Mouse (Mus musculus): ENCODE measurements at regions not wholly inside any gene's neighbourhood (a gene's known extent, or its start where the extent isn't known, plus 50 kb on each side); places are given as distances from the start of the nearest gene placed in this dataset.

DNA sequence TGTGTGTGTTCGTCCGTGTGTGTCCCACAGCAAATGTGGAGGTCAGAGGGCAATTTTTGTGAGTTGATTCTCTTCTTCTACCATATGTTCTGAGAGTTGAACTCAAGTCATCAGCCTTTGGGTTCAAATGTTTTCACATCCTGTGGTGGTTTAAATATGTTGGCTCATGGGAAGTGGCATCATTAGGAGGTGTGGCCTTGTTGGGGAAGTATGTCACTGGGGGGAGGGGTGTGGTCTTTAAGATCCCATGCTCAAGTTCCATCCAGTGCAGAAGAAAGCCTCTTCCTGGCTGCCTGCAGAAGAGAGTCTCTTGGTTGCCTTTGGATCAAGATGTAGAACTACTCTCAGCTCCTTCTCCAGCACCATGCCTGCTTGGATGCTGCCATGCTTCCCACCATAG lies 78.1 kb downstream of the Cd24a start:
- no peak overlapping the region for H3K4me2 ChIP-seq
- no peak overlapping the region for H3K9ac ChIP-seq
- no peak overlapping the region for H3K27ac ChIP-seq (ENCODE audit: poor library complexity, severe bottlenecking)
- 83% methylated on average over 2 of the region's 2 CpGs for whole genome bisulfite sequencing
- no peaks in the 10 kb centered on the region for H3K36me3 ChIP-seq
- H3K4me1 ChIP-seq (replicated peaks), result peaks cover 16% of the 10 kb centered on the region
- no peak overlapping the region for H3K4me3 ChIP-seq
- H3K27me3 ChIP-seq (replicated peaks), result no peaks in the 10 kb centered on the region
- no peak for ATAC-seq (ENCODE audit: insufficient number of reproducible peaks, low FRiP score)
- peaks cover 4% of the 10 kb centered on the region; the same call in 1 of the 2 replicates for H3K9me3 ChIP-seq (replicated peaks)

DNA sequence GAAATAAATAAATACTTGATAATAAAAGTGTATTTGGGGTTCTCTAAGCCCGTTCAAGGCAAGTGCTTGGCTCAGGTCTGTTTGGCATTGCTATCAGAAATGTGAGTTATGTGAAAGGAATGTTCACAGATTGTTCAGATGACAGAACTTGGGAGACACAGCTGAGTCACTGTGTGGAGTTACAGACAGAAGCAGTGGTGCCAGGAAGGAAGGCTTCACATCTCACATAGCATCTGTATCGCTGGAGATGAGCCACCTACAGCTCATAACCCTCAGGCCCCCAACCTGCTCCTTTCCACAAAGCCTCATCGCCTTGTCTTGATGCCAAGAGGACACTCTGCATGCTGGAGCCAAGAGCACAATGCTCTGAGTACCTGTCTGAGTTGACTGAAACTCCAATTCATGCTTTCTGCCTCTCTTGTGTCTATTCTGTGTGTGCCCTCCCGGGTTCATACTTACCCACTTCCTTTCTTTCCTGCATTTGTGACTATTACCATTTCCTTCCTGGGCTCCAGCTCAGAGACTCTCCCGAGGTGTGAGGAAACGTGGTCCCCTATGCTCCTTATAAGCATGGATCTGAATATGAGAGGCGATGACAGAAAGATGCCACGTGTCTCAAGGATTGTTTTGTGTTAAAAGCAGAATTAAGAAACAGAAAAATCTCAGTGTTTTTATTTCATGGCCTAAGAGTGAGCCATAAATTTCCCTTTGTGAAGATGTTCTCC lies 79.6 kb downstream of the Cd24a start:
- Histone ChIP-seq H3K4me1 (replicated peaks) (peaks cover 16% of the 10 kb centered on the region), H3K27ac (ENCODE audit: poor library complexity, severe bottlenecking) (no peak overlapping the region), H3K9ac (no peak overlapping the region), H3K4me2 (no peak overlapping the region), H3K4me3 (no peak overlapping the region), H3K27me3 (replicated peaks) (no peaks in the 10 kb centered on the region), H3K9me3 (replicated peaks) (peaks cover 4% of the 10 kb centered on the region; the same call in 1 of the 2 replicates), H3K36me3 (no peaks in the 10 kb centered on the region)
- ATAC-seq (ENCODE audit: insufficient number of reproducible peaks, low FRiP score), result no peak
- 68% methylated on average over 8 of the region's 8 CpGs for WGBS

- Histone ChIP-seq H3K4me3 (no peak overlapping the region), H3K36me3 (no peaks in the 10 kb centered on the region), H3K27me3 (replicated peaks) (no peaks in the 10 kb centered on the region), H3K4me1 (replicated peaks) (peaks cover 16% of the 10 kb centered on the region), H3K9me3 (replicated peaks) (peaks cover 4% of the 10 kb centered on the region; the same call in 1 of the 2 replicates), H3K4me2 (no peak overlapping the region), H3K9ac (no peak overlapping the region), H3K27ac (ENCODE audit: poor library complexity, severe bottlenecking) (no peak overlapping the region)
- ATAC-seq (ENCODE audit: insufficient number of reproducible peaks, low FRiP score), result no peak
- WGBS, result 58% methylated on average over 1 of the region's 1 CpGs
These were observed 80.1 kb downstream of the Cd24a start for GRCm38 (mm10) chr10:43658226-43658593.

- H3K27me3 ChIP-seq (replicated peaks), result no peaks in the 10 kb centered on the region
- 39% methylated on average over 4 of the region's 4 CpGs for WGBS
- no peaks in the 10 kb centered on the region for H3K36me3 ChIP-seq
- no peaks in the 10 kb centered on the region for H3K9me3 ChIP-seq (replicated peaks)
- H3K4me3 ChIP-seq, result no peak overlapping the region
- H3K9ac ChIP-seq, result no peak overlapping the region
- H3K4me1 ChIP-seq (replicated peaks), result peaks cover 18% of the 10 kb centered on the region
- H3K27ac ChIP-seq (ENCODE audit: poor library complexity, severe bottlenecking), result no peak overlapping the region
- H3K4me2 ChIP-seq, result no peak overlapping the region
- no peak for ATAC-seq (ENCODE audit: insufficient number of reproducible peaks, low FRiP score)
These were observed 86.8 kb downstream of the Cd24a start for GRCm38 (mm10) chr10:43664844-43665243.

GRCm38 (mm10) chr10:43666262-43667085 lies 88.4 kb downstream of the Cd24a start:
- ATAC-seq (ENCODE audit: insufficient number of reproducible peaks, low FRiP score), result peak; percentile 79; the same call in 1 of the 2 replicates
- Histone ChIP-seq H3K4me1 (replicated peaks) (peaks cover 22% of the 10 kb centered on the region), H3K36me3 (no peaks in the 10 kb centered on the region), H3K9me3 (replicated peaks) (no peaks in the 10 kb centered on the region), H3K4me2 (peak overlapping the region; percentile 53), H3K9ac (no peak overlapping the region), H3K27me3 (replicated peaks) (no peaks in the 10 kb centered on the region), H3K4me3 (no peak overlapping the region), H3K27ac (ENCODE audit: poor library complexity, severe bottlenecking) (no peak overlapping the region)
- WGBS, result 70% methylated on average over 9 of the region's 9 CpGs

DNA sequence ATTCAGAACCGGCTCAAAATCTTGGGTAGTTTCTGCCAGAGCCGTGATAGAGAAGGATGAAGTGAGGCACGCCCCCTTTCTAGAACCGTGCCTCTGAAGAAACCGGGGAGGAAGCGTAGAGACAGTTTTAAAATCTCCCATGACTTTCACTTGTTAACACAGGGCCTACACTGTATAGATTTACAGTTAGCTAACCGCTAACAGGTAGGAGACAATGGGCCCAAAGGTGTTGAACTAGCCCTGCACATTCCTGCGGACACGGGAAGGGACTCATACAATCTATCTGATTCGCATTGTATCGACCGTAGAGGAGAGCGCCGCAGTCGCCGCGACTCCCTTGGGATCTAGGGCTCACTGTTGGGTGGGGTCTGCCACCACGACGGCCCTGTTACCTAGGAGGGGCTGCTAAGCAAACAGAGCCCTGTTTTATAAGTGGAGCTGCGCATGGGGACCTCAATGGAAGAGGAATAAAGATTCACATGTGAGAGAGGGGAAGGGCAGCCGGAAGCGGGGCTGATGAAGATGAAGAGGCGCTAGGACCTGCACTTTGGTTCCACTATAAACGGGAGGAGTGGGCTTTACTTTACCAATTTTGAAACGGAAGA lies 89.1 kb downstream of the Cd24a start:
- peak overlapping the region; percentile 19; the same call in 1 of the 2 replicates for H3K4me3 ChIP-seq
- peaks cover 22% of the 10 kb centered on the region for H3K4me1 ChIP-seq (replicated peaks)
- H3K4me2 ChIP-seq, result peak overlapping the region; percentile 53
- ATAC-seq (ENCODE audit: insufficient number of reproducible peaks, low FRiP score), result 0 out of 2 replicates have a peak, but pooled peaks have one; percentile 55
- no peak overlapping the region for H3K27ac ChIP-seq (ENCODE audit: poor library complexity, severe bottlenecking)
- H3K9ac ChIP-seq, result no peak overlapping the region
- no peaks in the 10 kb centered on the region for H3K9me3 ChIP-seq (replicated peaks)
- no peaks in the 10 kb centered on the region for H3K27me3 ChIP-seq (replicated peaks)
- H3K36me3 ChIP-seq, result no peaks in the 10 kb centered on the region
- WGBS, result 52% methylated on average over 25 of the region's 25 CpGs

DNA sequence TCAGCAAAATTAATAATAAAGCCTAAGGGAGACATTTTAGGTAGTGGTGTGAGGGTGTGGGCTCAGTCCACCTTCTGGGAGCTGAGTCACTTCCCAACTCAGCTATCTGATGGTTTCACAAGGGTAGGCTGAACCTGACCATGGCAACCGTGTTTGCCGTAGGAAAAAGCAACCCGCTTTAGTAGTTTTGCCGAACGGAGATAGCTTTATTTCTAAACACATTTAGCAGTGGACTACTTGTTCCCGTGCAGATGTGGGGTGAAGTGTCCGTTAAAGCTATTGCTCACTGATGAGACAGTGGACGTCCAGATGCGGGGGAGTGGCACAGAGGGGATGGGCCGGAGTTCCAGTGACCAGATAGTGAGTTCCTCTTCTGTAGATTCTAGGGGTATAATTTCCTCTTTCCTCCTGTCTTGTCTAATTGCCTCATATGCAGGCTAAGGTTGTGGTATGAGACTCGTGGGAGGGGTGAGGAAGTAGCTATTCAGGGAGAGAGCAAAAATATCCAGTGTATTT lies 89.7 kb downstream of the Cd24a start:
- peak overlapping the region; percentile 53 for H3K4me2 ChIP-seq
- WGBS, result 61% methylated on average over 11 of the region's 11 CpGs

GRCm38 (mm10) chr10:43669471-43669870 lies 91.4 kb downstream of the Cd24a start:
- Histone ChIP-seq H3K27me3 (replicated peaks) (no peaks in the 10 kb centered on the region), H3K4me2 (no peak overlapping the region), H3K9me3 (replicated peaks) (no peaks in the 10 kb centered on the region), H3K36me3 (no peaks in the 10 kb centered on the region), H3K27ac (ENCODE audit: poor library complexity, severe bottlenecking) (no peak overlapping the region), H3K9ac (no peak overlapping the region), H3K4me3 (no peak overlapping the region), H3K4me1 (replicated peaks) (peaks cover 22% of the 10 kb centered on the region)
- ATAC-seq (ENCODE audit: insufficient number of reproducible peaks, low FRiP score), result no peak
- WGBS, result 36% methylated on average over 5 of the region's 5 CpGs

More for the DNA sequence above, 89.7 kb downstream of the Cd24a start:
- Histone ChIP-seq H3K4me3 (no peak overlapping the region), H3K9ac (no peak overlapping the region), H3K4me1 (replicated peaks) (peaks cover 22% of the 10 kb centered on the region), H3K27ac (ENCODE audit: poor library complexity, severe bottlenecking) (no peak overlapping the region), H3K27me3 (replicated peaks) (no peaks in the 10 kb centered on the region), H3K36me3 (no peaks in the 10 kb centered on the region), H3K9me3 (replicated peaks) (no peaks in the 10 kb centered on the region)
- peak; percentile 78 for ATAC-seq (ENCODE audit: insufficient number of reproducible peaks, low FRiP score)

DNA sequence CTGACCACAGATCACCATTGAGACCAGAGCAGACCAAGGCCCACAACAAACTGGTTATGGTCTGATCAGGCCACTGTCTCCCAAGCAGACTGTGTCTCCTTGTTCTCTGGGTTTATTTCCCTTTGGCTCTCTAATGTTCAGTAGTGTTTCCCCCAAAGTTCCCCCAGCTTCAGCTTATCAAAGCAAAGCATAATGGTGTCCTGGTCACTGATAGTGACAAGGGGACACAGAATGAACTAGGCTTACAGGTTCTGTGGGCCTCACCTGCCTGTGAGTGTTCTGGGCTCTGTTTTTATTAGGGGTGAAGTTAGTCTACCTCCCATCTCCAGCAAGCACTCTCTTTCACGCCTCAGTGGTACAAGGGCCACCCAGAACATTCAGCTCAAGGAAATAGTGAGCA lies 92.7 kb downstream of the Cd24a start:
- Histone ChIP-seq H3K4me2 (no peak overlapping the region), H3K9me3 (replicated peaks) (no peaks in the 10 kb centered on the region), H3K9ac (no peak overlapping the region), H3K27me3 (replicated peaks) (no peaks in the 10 kb centered on the region), H3K4me1 (replicated peaks) (peaks cover 14% of the 10 kb centered on the region), H3K27ac (ENCODE audit: poor library complexity, severe bottlenecking) (no peak overlapping the region), H3K4me3 (no peak overlapping the region), H3K36me3 (no peaks in the 10 kb centered on the region)
- ATAC-seq (ENCODE audit: insufficient number of reproducible peaks, low FRiP score), result no peak
- WGBS, result 80% methylated on average over 1 of the region's 1 CpGs

GRCm38 (mm10) chr10:43671785-43672184 lies 93.7 kb downstream of the Cd24a start:
- peaks cover 5% of the 10 kb centered on the region; the same call in 1 of the 2 replicates for H3K4me1 ChIP-seq (replicated peaks)
- no peak overlapping the region for H3K9ac ChIP-seq
- H3K27me3 ChIP-seq (replicated peaks), result no peaks in the 10 kb centered on the region
- no peaks in the 10 kb centered on the region for H3K36me3 ChIP-seq
- ATAC-seq (ENCODE audit: insufficient number of reproducible peaks, low FRiP score), result no peak
- H3K9me3 ChIP-seq (replicated peaks), result no peaks in the 10 kb centered on the region
- H3K27ac ChIP-seq (ENCODE audit: poor library complexity, severe bottlenecking), result no peak overlapping the region
- WGBS, result 58% methylated on average over 3 of the region's 3 CpGs
- no peak overlapping the region for H3K4me3 ChIP-seq
- no peak overlapping the region for H3K4me2 ChIP-seq

DNA sequence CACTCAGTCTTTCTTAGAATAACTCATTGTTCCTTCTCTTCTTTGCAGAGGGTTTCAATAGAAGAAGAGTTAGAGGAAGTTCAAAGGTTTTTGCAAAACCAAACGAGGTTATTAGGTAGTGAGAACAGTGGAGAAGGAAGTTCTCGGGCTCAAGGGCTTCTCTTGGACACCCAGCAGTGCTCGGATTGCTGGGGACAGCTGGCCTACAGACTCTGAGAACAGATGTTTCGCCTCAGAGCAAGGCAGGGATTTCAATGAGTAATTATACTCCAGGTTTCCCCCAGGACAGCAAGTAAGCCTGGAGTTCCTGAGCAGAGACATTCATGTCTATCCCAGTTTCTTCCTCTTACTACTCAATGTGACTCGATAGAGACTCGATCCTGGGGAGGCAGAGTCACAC lies 94.4 kb downstream of the Cd24a start:
- no peaks in the 10 kb centered on the region for H3K36me3 ChIP-seq
- H3K4me1 ChIP-seq (replicated peaks), result peaks cover 5% of the 10 kb centered on the region; the same call in 1 of the 2 replicates
- 49% methylated on average over 6 of the region's 6 CpGs for WGBS
- no peaks in the 10 kb centered on the region for H3K27me3 ChIP-seq (replicated peaks)
- no peak overlapping the region for H3K4me3 ChIP-seq
- H3K4me2 ChIP-seq, result no peak overlapping the region
- ATAC-seq (ENCODE audit: insufficient number of reproducible peaks, low FRiP score), result no peak
- no peaks in the 10 kb centered on the region for H3K9me3 ChIP-seq (replicated peaks)
- H3K9ac ChIP-seq, result no peak overlapping the region
- H3K27ac ChIP-seq (ENCODE audit: poor library complexity, severe bottlenecking), result no peak overlapping the region

Measured in heart, embryonic 12.5 days (tissue).